Mouse (Mus musculus) C2C12 (cell line): ENCODE measurements at regions not wholly inside any gene's neighbourhood (a gene's known extent, or its start where the extent isn't known, plus 50 kb on each side); places are given as distances from the start of the nearest gene placed in this dataset.
"Not testable (repeated sequence)": the region's sequence is repeated elsewhere in the genome, so short reads cannot be mapped to it uniquely, and the experiment has no call there.

ENCODE experiments used
- H3K27me3 ChIP-seq: one replicate; pipeline ENCODE4 v1.6.1; 2011; ENCODE audit not compliant: control insufficient read depth, insufficient read depth, insufficient read length
- H3K36me3 ChIP-seq: one replicate; pipeline ENCODE4 v1.6.1; 2011; ENCODE audit not compliant: control insufficient read depth, insufficient read depth
- H3K4me3 ChIP-seq: one replicate; pipeline ENCODE4 v1.5.1; 2011; ENCODE audit warnings: mild to moderate bottlenecking, control low read depth; ENCODE audit not compliant: poor library complexity, insufficient read depth, severe bottlenecking
- H3K79me2 ChIP-seq: one replicate; pipeline ENCODE4 v1.6.1; 2011; ENCODE audit not compliant: control insufficient read depth, insufficient read depth
- H3K79me3 ChIP-seq: one replicate; pipeline ENCODE4 v1.6.1; 2011; ENCODE audit warnings: low read depth, control low read depth
- H3ac ChIP-seq: one replicate; pipeline ENCODE3; 2011; ENCODE audit warnings: low read depth; ENCODE audit not compliant: control insufficient read depth, insufficient read length
- CEBPB ChIP-seq: IDR thresholded peaks from one replicate; pipeline ENCODE4 v1.6.1; 2011; ENCODE audit warnings: low read depth, mild to moderate bottlenecking, control low read depth, moderate library complexity
- CTCF ChIP-seq: IDR thresholded peaks from one replicate; pipeline ENCODE4 v1.5.1; 2011; ENCODE audit not compliant: control insufficient read depth, insufficient read depth, insufficient read length
- FOSL1 ChIP-seq: IDR thresholded peaks from one replicate; pipeline ENCODE4 v1.8.0; 2011; ENCODE audit warnings: mild to moderate bottlenecking, low read length; ENCODE audit not compliant: poor library complexity, insufficient read depth, severe bottlenecking
- MAX ChIP-seq: IDR thresholded peaks from one replicate; pipeline ENCODE4 v1.6.1; 2011; ENCODE audit warnings: mild to moderate bottlenecking, control low read depth
- MYOD1 ChIP-seq: IDR thresholded peaks from one replicate; pipeline ENCODE4 v1.6.1; 2011; ENCODE audit warnings: low read depth; ENCODE audit not compliant: control insufficient read depth, insufficient read length
- MYOG ChIP-seq: IDR thresholded peaks from one replicate; pipeline ENCODE4 v1.6.1; 2011; ENCODE audit not compliant: control insufficient read depth, insufficient read length; ENCODE audit errors: extremely low read depth
- USF1 ChIP-seq: IDR thresholded peaks from one replicate; pipeline ENCODE4 v1.6.1; 2011; ENCODE audit warnings: low read depth, mild to moderate bottlenecking, control low read depth, moderate library complexity

DNA sequence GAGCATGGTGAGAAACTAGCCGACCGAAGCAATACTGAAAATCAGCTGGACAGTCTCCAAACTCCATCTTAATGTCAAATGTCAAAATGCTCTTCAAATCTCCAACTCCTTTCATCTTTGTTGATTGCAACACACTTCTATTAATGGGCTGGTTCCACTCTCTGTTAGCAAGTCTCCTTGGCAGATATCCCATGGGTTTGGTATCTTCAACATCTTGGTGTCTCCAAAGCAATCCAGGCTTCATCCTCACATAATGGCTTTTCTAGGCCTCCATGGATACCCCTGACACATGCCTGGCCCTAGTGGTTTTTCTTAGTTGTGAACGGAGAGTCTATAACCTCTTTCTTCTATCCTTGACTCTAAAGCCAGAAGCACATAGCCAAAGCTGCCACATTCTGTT lies 118.0 kb upstream of the Ppp6c start:
- Histone ChIP-seq H3K79me3 (no peaks in the 10 kb centered on the region), H3ac (no peak overlapping the region), H3K36me3 (no peaks in the 10 kb centered on the region), H3K4me3 (no peak overlapping the region), H3K27me3 (no peaks in the 10 kb centered on the region), H3K79me2 (no peaks in the 10 kb centered on the region)
- TF ChIP-seq MYOD1, result no peak
- no peak for TF ChIP-seq MAX
- TF ChIP-seq MYOG, result no peak
- TF ChIP-seq CTCF, result no peak
- no peak for TF ChIP-seq USF1

DNA sequence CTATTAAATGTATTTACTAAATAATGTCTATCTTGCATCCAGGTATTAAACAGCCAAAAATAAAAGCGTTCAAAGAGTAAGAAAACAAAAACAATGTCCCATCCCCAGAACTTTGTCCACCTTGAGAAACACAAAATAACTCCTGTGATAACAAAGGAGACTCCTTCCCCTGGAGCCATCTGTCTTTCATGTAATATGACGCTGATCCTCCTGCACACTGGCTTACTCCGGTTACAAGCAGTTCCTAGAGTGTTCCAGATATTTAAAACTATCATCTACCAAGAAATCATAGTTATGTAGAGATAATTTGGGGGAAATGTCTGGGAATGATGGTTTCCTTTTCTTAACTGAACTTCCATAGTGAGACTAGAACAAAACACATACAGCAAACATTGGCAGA lies 114.2 kb upstream of the Ppp6c start:
- Histone ChIP-seq H3K27me3 (no peaks in the 10 kb centered on the region), H3K79me3 (no peaks in the 10 kb centered on the region), H3K36me3 (no peaks in the 10 kb centered on the region), H3K79me2 (no peaks in the 10 kb centered on the region), H3K4me3 (no peak overlapping the region), H3ac (no peak overlapping the region)
- TF ChIP-seq FOSL1 (no peak), CEBPB (no peak), MAX (no peak), MYOG (no peak), MYOD1 (no peak), CTCF (no peak), USF1 (no peak)

DNA sequence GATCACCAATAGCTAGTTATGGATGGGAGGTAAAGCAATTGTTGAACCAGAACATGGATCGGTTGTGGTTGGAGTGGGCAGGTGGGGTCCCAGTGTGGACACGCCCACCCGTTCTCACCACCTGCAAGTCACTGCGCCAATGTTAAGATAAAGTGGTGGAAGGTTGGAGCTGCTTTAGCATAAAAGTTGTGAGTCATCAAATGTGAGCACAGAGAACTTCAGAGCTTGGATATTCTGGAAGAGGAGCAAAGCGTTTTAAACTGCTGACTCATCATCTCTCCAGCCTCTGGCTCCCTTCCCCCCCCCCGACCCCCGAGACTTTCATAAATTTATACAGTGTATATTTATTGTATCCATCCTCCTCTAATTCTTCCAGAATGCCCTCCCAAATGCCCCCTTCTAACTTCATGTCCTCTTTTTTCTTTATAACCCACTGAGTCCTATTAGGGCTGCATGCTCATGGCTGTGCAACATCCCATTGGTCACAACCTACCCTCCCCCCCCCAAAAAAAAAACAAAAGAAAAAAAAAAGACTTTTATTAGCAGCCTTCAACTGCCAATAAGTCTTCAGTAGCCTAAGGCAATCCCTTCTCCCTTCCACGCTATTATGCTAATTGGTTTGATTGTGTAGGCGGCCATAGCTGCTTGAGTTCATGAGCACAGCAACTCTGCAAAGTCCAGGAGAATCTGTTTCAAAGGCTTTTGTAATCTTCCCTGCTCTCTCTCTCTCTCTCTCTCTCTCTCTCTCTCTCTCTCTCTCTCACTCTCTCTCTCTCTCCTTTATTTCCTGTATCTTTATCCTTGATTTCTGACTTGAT lies 112.8 kb upstream of the Ppp6c start:
- TF ChIP-seq CTCF, result no peak
- TF ChIP-seq FOSL1, result no peak
- no peak for TF ChIP-seq CEBPB
- no peak for TF ChIP-seq MAX
- no peak for TF ChIP-seq MYOG
- no peak for TF ChIP-seq USF1
- H3K79me2 ChIP-seq, result no peaks in the 10 kb centered on the region
- no peak overlapping the region for H3ac ChIP-seq
- no peak overlapping the region for H3K4me3 ChIP-seq
- H3K27me3 ChIP-seq, result no peaks in the 10 kb centered on the region
- no peaks in the 10 kb centered on the region for H3K36me3 ChIP-seq
- H3K79me3 ChIP-seq, result no peaks in the 10 kb centered on the region

DNA sequence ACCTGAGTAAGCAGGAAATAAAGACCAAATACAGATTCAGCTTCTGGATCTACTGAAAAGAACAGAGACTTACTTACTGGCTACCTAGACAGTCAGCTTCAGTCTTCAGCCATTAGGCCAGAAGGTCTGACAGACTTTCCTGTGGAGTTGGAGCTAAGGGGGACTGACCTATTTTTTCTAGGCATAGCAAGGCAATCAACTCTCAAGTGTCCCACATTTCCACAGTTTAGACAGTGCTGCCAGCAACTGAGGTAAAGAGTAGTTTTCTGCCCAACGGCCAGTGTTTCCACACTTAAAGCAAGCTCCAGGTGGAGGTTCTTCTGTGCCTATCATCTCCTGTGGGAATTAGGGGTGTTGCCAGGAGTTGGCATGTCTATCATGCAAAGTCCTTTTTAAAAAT lies 111.3 kb upstream of the Ppp6c start:
- Histone ChIP-seq H3ac (no peak overlapping the region), H3K79me3 (no peaks in the 10 kb centered on the region), H3K4me3 (no peak overlapping the region), H3K79me2 (no peaks in the 10 kb centered on the region), H3K27me3 (no peaks in the 10 kb centered on the region), H3K36me3 (no peaks in the 10 kb centered on the region)
- no peak for TF ChIP-seq CTCF
- TF ChIP-seq MYOG, result no peak
- no peak for TF ChIP-seq MYOD1
- no peak for TF ChIP-seq MAX
- TF ChIP-seq FOSL1, result no peak
- TF ChIP-seq USF1, result no peak
- no peak for TF ChIP-seq CEBPB

DNA sequence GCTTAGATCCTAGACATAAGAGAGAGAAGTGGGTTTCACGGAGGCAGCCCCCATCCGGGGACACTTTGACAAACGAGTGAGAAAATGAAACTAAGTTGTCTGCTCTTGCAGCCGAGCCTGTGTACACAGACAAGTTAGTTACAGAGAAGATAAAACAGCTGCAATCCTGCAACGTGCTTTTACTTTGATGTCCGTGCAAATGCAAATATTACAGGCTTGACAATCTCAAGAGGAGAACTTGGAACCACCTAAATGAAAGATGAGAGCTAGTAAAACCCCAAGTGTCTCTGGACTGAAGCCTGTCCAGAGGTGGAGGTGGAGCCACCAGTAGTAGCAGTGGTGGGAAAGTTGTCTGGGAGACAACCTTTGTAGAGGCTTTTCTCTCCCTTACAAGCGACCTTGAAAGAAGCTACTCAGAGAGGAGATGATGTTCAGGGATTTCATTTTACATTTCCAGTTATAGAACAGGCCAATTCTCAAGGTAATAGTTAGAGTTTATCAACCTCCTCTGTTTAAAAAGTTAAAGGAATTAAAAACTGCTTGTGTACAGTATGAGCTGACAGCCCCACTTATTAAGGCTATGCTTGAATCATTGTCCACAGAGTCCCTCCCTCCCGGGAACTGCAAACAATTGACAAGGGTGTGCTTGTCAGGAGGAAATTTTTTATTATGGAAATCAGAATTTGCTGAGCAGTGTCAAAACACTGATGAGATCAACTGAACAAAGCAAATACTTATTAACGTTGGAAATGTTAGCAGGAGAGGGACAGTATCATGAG lies 99.7 kb upstream of the Ppp6c start:
- H3ac ChIP-seq, result no peak overlapping the region
- TF ChIP-seq CEBPB, result no peak
- no peak for TF ChIP-seq MYOG
- no peak for TF ChIP-seq MYOD1
- TF ChIP-seq MAX, result no peak
- no peak for TF ChIP-seq FOSL1
- no peak for TF ChIP-seq USF1
- no peak for TF ChIP-seq CTCF
- H3K27me3 ChIP-seq, result no peaks in the 10 kb centered on the region
- no peaks in the 10 kb centered on the region for H3K79me3 ChIP-seq
- no peak overlapping the region for H3K4me3 ChIP-seq
- H3K36me3 ChIP-seq, result no peaks in the 10 kb centered on the region
- no peaks in the 10 kb centered on the region for H3K79me2 ChIP-seq

DNA sequence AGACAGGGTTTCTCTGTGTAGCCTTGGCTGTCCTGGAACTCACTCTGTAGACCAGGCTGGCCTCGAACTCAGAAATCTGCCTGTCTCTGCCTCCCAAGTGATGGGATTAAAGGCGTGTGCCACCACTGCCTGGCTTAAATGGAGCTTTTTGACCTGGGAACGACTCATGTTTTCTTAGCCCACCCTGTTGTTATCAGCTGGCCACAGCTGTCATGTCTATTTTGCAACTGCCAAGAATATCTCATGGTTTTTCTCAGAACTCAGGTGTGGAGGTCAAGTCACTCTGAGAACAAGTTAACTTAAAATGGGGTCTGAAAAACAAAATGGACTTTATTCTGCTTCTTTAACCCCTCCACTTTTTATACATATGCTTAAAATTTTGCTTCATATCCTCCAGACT lies 98.9 kb upstream of the Ppp6c start:
- H3K79me3 ChIP-seq, H3K79me2 ChIP-seq, H3ac ChIP-seq, H3K4me3 ChIP-seq, H3K36me3 ChIP-seq, H3K27me3 ChIP-seq: not testable (repeated sequence)
